Mouse (Mus musculus): ENCODE results near the gene Dnah7a.
"Not testable (repeated sequence)": the region's sequence is repeated elsewhere in the genome, so short reads cannot be mapped to it uniquely, and the experiment has no call there.

The Dnah7a gene
- long read RNA-seq, experiment 1: 0 reads
- long read RNA-seq, experiment 2, partial matches to known transcripts: 1 of 1 reads
- long read RNA-seq, experiment 2, other reads (novel, unspliced or antisense): 0 of 1 reads

DNA sequence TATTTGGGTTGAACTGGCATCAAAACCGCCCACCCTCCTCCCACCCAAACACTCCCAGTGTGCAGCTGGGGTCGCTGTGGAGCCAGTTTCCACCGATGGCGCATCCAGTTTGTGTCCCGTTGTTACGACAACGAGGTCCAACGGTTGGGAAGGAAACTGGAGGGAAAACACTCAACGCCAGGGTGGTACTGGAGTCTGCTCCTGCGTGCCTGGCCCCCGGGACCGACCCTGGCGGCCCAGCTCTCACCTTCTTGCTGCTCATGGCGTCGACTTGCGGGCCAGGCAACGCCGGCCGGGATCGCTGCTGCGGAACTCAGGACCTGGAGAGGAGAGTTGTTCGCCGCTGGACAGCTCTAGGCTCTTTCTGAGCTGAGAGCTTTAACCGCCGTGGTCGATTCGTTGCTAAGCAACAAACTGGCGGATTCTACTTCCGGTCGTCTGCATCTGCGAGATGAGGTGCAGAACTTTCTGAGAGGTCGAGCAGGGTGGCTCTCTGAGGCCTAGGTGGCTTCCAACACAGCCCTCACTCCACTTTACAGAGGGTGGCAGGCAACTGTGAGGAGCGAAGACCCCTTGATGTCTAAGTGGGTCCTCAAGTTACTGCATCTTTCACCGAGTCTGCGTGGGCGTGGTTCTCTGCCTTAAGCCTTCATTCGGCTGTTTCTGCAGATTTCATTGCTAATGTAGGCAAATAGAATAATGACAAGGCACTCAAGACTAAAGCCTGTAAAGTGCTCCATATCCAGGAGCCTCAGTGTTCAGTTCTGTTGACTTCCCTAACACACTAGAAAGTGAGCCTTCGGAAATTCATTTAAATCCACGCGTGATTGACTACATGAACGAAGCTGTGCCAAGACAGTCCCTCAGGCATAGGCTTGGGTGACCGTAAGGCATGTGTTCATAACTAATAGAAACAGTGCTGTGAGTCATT lies at the start of gene Dnah7a:
Gene Dnah7a (minus strand): TSS at position 354 of the 931 bp plus-strand sequence.
- intact Hi-C loops (cut with DNase I): no loop called here

DNA sequence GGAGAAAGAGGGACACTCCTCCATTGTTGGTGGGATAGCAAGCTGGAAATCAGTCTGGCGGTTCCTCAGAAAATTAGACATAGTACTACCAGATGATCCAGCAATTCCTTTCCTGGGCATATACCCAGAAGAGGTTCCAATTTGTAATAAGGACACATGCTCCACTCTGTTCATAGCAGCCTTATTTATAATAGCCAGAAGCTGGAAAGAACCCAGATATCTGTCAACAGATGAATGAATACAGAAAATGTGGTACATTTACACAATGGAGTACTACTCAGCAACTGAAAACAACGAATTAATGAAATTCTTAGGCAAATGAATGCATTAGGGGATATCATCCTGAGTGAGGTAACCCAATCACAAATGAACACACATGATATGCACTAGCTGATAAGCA lies 46.9 kb upstream of the Dnah7a start:
- intact Hi-C loops (cut with DNase I): not testable (repeated sequence)

DNA sequence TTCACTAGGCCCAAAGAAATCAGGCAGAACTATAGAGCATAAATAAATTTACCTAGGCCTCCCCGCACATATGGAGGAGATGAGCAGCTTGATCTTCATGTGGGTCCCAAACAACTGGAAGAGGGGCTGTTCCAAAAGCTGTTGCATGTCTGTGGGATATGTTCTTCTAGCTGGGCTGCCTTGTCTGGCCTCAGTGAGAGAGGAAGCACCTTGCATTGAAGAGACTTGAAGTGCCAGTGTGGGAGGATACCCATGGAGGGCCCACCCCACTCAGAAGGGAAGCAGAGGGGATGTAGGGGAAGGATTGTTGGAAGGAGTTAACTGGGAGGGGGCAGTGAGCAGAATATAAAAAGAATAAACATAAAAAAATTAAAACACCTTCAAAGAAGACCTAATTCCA lies 44.6 kb upstream of the Dnah7a start:
- intact Hi-C loops (cut with DNase I): no loop called here

DNA sequence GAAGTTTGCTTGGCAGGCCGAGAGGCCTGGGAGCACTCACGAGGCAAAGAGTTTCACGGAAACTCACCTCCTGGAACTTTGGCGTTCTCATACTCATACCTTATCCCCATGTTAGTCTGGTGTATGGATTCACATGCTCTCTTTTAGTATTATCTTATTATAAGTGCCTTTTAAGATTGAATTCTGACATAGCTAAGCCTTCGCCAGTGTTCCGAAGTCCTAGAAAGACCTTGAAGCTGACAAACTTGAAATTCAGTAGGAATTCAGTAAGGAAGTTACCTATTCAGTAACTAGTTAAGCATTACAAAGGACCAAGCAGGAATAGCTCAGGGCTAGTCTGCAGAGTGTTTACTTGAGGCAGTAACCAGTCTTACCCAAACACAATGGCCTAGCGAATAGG lies 44.1 kb upstream of the Dnah7a start:
- intact Hi-C loops (cut with DNase I): not testable (repeated sequence)

DNA sequence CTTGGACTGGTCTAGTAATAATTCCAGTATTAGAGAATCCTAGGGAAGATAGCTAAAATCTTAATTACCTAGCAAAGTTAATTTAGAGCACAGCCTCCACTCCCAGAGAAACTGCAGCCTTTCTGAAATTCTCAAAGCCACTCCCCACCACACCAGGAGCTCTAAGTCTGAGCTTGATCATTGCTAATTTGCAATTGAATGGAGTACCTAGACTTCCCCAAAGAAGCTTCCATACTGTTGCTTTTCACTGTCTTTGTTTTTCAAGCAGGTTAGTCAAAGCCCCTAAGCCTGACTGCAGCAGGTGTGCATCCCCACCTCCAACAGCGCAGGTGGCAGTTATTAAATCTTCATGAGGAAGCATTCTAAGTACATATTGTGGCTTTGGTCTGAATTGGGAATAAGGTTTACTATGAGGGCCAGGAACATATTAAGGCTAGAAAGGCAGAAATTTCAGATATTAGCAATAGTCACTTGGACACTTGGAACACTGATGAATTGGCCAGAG lies 43.3 kb upstream of the Dnah7a start:
- intact Hi-C loops (cut with DNase I): not testable (repeated sequence)

DNA sequence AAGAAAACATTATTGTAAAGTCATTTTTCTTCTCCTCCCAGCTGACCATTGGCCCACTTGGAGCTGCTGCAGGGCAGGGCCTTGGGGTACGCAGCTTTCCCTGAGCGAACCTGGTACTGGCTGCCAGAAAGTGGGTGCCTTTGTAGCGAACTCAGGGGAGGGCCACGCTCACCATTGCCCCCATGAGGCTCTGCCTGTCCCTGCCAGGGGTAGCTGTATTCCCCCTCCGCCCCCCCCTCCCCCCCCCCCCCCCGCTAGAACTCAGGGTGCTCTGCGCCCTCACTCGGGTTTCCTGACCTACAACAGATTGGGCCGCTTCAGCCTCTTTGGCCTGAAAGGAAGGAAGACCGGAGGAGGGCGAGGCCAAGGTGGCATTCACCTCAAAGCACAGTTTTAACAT lies 42.0 kb upstream of the Dnah7a start:
- intact Hi-C loops (cut with DNase I): no loop called here

DNA sequence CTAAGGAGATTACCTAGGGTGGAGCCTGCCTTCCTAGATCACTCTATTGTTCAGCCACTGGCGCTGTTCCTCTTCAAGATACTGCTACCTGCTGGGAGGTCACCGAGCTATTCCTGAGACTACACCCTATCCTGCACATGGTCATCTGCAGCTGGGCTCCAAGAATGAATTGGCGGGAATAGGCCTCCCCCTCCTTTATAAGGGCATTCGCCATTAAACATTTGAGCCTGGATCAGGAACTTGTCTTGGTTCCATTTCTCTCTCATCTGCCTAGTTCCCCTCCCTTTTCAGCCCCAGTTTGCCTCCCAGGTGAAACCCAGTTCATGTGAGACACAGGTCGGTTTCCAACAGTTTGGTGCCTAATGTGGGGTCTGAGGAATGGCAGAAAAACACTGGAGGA lies 39.4 kb upstream of the Dnah7a start:
- intact Hi-C loops (cut with DNase I): no loop called here

DNA sequence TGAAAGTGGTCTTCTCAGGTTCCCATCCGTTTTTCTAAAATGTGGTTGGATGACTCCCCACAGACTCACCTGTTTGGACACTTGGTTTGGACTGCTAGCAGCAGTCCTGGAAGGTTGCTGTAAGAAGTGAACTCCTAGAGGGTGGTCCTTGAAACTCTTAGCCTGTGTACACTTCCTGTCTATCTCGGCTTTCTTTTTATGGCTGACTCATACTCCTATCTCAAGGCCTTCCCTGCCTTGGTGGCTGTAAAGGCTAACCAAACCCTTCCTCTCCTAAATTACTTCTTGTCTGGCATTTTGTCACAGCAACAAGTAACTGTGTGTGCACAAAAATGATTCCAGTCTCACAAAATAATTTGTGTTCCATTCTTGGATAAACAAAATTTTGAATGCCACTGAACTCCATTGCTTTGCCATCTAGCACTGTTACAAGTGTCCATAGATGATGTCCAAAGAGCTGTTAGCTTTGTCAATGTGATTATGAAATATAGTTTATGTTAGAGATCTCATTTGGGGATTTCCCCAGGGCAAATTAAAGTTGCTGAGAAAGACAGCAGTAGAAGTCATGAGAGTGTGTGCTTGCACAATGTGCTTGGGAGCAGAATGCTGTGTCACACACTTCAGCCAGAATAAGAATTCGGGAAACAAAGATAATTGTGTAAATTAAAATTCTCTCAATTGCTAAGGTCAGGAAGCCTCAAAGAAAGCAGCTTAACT lies 35.3 kb upstream of the Dnah7a start:
- intact Hi-C loops (cut with DNase I): no loop called here

DNA sequence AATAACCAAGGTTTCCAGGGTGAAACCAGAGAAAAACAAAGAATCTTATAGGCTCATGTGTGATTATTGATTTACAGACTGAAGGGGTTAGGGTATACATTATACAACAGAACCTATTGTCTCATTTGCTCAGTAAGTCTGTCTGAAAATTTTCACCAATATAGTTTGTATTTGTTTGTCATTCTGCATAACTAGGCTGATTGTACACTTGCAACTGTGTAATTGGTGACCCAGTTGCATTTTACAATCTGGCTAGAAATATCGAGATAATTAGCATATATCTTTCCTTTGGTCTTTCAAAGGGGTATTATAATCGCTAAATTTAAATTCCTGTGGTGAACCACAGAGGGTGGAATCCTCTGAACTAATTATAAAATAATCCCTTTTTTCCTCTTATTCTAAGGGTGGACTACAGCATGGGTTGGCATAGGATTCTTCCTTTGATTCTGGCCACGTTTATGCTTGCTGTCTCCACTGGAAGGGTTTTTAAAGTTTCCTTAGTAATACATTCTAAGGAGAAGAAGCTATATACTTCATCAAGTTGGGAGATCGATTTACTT lies 34.3 kb upstream of the Dnah7a start:
- intact Hi-C loops (cut with DNase I): no loop called here

DNA sequence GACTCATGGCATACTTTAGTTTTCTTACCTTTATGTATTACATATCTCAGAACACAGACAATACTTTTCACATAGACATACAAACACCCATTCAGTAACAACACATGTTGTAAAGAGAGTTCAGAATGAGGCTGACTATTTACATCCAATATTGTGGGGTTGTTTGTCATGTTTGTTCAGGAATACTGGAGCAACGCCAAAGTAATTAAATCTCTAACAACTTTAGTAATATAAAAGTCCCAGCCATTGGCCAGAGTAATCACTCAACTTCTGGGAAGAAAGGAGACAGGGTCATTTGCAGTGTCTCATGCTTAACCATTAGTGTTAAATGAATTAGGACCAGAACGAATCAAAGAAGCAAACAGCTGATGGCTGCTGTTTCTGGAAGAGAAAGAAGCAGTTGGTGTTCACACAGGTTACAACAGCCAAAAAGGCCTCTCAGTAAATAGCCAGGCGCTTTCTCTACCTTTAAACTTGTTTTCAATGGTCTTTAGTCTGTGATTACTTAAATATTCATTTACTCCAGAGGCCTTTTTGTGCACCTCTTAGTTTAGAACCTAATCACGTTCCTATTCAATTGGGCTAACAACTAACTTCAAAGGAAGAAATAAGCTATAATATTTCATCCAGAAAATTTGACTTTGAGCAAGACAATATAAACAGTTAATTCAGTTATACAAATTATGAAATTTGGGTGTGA lies 33.6 kb upstream of the Dnah7a start:
- intact Hi-C loops (cut with DNase I): not testable (repeated sequence)

DNA sequence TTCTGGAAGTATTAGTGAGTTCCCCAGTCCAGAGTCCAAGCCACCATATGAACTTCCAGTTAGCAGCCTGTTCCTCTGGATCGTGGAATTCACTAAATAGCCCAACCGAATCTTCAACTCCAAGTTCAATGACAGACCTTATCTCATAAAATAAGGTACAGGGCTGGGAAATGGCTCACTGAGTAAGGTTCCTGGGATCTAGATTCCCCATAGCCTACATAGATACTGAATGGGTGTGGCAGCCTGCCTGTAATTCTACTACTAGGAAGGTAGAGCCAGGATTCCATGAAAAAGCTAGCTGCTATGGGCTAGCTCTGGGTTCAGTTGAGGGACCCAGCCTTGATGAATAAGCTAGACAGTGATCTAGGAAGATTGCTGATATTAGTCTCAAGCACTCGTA lies 30.0 kb upstream of the Dnah7a start:
- intact Hi-C loops (cut with DNase I): no loop called here

DNA sequence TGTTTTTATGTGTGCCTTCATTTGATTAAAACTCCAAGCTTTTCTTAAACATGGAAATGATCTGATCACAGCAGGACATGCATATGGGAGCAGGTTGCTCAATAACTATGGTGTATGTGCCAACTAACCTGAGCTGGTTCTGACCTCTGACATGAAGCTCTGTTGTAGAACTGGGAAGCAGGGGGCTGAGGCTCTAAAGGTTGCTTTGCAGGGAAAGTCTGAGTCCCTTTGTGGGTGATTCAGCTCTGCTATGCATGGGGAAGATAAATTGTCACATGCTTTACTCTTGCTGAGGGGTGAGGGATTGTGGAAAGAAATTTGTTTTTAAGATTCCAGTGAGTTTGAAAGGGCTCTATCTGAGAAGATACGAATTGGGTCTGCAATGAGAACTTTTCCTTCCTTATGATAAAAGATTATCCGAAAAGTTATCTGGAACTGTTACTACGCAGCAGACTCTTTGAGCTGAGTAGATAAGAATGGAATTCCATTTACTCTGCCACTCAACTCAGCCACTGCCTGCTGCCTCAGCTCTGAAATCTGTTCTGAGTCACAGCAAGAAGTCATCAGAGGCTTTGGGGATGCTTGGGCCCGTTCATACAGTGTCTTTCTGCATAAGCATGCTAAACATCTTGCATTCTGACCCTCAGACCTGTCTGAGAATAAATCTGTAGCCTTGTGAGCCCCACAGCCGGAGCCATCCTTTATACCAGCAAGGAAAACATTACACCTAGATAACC lies 22.1 kb upstream of the Dnah7a start:
- intact Hi-C loops (cut with DNase I): no loop called here

DNA sequence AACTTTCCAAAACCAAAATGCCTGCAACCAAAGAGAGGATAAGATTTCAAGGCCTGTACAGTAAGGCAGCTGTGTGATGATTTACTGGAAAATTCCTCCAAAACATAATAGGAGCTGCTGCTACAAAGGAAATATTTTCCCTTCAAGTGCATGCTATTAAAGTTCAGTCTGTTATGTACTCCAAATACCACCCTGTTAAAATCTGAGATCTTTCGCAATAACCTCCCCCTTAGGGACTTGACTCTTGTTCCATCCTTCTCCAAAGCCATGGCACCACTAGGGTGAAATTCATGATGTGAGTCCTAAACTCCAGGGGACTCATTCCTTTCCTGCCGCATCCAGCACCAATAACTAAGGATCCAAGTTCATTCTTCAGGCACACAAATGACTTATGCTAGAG lies 20.3 kb upstream of the Dnah7a start:
- intact Hi-C loops (cut with DNase I): no loop called here

DNA sequence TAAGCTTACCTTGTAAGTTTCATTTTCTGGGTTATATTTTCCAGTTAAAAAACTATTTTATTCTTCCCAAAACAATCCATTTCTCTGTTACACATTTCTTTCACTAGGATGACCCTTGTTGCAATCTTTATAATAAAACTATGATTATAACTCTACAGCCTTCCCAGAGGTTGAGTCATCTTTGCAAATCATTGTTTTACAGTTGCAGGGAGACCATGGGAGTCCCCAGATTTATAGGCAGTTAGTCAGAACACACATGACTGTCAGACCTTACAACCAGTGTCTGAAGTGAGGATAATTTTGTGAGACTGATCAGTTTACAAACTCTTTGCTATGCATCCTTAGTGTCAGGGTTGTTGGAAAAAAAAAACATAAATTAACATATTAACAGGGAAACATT lies 14.8 kb upstream of the Dnah7a start:
- intact Hi-C loops (cut with DNase I): no loop called here

DNA sequence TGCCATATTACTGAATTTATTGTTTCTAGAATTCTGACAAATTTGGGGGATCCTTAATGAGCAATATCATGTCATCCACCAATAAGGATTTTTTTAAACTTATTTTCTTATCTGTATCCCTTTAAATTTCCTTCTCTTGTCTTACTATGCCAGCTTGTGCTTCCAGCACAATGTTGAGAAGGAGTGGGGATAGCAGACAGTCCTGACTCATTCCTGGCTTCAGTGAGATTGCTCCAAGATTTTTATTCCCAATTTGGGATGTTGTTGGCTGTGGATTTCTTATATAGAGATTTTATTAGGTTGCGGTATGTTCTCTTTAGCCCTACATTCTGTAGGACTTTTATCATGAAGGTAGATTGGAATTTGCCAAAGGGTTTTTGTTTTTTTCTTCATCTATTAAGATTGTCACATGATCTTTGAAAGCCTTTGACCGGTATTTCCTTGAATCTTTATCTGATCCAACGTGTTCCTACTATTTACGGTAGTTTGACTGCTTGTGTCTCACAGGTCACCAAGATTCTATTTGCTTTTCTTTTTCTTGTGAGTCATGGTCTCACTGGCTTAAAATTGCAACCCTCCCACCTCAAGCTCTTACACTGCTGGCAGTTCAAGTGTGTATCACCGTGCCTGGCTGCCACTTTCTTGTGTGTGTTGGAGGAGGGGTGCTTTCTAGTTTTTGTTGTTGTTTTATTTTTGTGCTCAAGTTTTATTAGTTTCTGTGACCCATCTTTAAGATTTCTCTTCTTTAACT lies 14.2 kb upstream of the Dnah7a start:
- intact Hi-C loops (cut with DNase I): no loop called here

DNA sequence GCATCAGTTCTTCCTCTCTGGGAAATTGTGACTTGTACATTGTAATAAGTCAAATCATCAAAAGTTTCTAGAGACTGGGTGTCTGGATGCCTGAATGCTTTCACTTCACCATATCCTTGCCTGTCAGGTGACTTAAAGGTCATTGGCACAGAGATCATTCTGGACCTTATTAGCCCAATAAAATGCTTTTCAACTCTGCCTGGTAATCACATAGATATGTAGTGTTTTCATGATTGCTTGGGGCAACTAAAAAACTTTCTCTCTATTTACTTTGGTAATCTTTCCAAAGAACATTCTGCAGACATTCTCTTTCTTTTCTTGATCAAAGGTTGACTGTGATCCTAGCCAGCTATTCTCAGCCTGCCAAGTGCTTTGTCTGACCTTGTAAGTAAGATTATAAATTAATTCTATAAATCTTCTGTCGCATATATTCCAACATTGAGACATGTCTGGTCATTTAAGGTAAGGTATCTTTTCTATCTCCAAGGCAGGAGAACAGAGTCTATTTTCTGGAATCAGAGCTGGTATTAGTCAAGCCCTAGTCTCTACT lies 9.5 kb upstream of the Dnah7a start:
- intact Hi-C loops (cut with DNase I): loop anchor here (2.0 kb wide), 1 partner anchor 175 kb away; no protein-coding TSS in a partner anchor

DNA sequence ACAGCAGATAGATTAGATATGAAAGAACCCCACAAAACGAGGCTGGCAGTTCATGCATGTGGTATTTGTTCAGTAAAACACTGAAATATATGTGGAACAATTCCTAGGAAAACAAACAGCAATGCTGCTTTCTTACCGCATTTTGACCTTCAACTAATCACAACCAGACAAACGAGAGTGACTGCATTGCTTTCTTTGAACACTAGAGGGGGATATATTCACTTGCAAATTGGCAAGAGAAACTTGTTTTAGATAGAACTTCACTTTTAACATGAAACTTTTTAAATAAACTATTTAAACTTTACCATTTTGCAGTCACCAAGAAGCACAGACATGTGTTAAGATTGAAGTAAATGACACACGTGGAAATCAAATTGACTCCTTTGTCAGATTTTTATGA lies 8.9 kb upstream of the Dnah7a start:
- intact Hi-C loops (cut with DNase I): loop anchor here (2.0 kb wide), 1 partner anchor 175 kb away; no protein-coding TSS in a partner anchor

DNA sequence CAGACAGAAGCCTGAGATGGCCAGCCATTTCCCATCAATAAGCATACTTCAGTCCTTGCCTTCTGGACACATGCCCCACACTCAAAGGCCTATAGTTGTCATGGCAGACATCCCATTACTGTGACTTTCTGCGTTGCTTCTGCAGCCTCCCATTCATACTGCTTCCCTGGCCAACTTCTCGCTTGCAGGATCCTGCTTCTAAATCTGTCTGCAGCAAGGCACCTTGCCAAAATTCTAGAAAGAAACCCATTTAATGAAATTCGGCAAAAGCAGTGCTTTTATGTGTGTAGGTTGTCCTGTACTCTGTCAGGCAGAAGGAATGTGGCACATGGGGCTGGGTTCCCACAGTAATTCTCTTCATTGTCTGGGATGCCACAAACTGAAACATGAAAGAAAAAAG lies 6.8 kb upstream of the Dnah7a start:
- intact Hi-C loops (cut with DNase I): not testable (repeated sequence)

DNA sequence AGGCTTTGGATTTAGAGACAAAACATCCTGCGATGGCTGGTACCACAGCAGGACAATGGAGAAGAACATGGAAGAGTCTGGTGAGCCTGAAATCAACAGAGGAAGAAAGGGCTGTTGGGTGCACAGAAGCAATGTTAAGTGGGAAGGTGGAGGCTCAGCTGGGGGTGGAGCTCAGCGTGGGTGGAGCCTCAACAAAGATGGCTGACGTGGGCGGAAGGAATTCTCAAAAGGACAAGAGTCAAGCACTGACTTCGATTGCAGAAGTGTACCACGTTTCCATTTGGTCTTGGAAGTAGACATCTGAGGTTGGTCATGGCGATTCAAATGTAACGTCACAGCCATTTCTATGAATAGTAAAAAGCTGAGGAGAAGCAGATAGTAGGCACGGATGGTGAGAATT lies 4.5 kb upstream of the Dnah7a start:
- intact Hi-C loops (cut with DNase I): no loop called here

Data from adrenal gland (tissue).